Comparison of ENCODE assay signal across 9 mouse cellular contexts in the genomic region with DNA sequence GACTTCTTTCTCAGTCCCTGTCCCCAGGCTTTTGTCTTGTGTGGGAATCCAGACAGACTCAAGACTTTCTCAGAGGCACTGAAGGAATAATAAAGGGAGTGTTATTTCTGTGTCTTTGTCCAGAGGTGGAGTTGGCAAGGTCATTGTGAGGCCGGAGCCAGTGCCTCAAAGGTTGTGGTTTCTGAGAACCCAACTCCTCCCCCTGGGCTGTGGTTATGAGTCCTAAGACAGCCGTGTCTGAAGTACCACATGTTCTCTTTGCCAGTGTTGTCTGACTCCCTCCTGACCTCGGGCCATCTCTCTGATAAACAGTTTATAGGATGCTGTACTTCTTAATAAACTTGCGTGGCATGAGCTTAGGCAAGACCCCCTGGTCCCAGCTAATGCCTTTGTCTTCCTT.
"Had no signal": no experiment of that assay in that cellular context is flagged by ENCODE, and none has a peak within 500 bp of the region (broad histone marks: within the 10 kb centered on the region; RNA-seq: fewer than 3 reads in every experiment).

No protein-coding gene starts in this region.

- DNase-seq: kidney, adult 2 months; kidney, postnatal 14 days; liver; liver, embryonic 13.5 days; liver, postnatal 0 days; lung, postnatal 36 days; right cerebral cortex, adult 18-20 months; right cerebral cortex, postnatal 25 days had no signal

- ATAC-seq: liver, postnatal 0 days; midbrain, embryonic 16.5 days had no signal
